Mouse (Mus musculus) activated CD4-positive, CD25-positive, alpha-beta regulatory T cell, adult 4 months (primary cell): ENCODE measurements around the gene Trim34b. TPM values are rescaled to one million over a fixed set of nuclear protein-coding genes. Genes with fewer than 3 reads are reported as not detected.
"Not testable (repeated sequence)": the region's sequence is repeated elsewhere in the genome, so short reads cannot be mapped to it uniquely, and the experiment has no call there.

Experiments used
- ATAC-seq: one replicate; pipeline ENCODE4 v1.8.0; 2017
- polyA plus RNA-seq, 2 experiments: library from polyadenylated mRNA; unstranded; fragments of 100-300 nt; shearing (Covaris generic); gene quantifications; one replicate each; pipeline ENCODE4 v1.2.1; 2017

Trim34b gene
- 1 to 10 TPM in 1 of 2 experiments, under 1 TPM in 1; 0.53 to 1.0 TPM for polyA plus RNA-seq

- ATAC-seq: not testable (repeated sequence)
Measured at GRCm38 (mm10) chr7:104329171-104329570, at the start of gene Trim34b. TSS of gene Trim34b (plus strand) at chr7:104329471.

GRCm38 (mm10) chr7:104287576-104288443 lies 41.5 kb upstream of the Trim34b start, which contains the start of gene Trim5:
TSS of gene Trim5 (minus strand) at chr7:104288094.
- ATAC-seq: peak; percentile 88

DNA sequence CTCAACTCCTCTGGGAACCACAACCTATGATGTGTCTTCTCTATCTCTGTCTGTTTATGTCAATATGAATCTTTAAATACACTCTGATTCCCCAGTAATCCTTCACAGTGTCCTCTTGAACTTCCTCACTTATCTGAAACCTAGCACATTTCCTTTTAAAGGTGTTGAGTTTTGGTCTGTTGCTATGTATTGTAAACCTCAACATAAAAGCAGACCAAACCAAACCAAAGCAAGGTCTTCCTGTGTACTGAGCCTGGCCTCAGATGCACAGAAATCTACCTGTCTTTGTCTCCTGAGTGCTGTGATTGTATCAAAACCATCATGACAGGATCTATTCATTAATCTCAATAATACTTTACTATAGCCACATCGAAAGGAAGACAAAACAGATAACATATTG lies 38.6 kb upstream of the Trim34b start:
- ATAC-seq: peak; percentile 26

GRCm38 (mm10) chr7:104291638-104292400 lies 37.5 kb upstream of the Trim34b start:
- peak; percentile 49 for ATAC-seq

DNA sequence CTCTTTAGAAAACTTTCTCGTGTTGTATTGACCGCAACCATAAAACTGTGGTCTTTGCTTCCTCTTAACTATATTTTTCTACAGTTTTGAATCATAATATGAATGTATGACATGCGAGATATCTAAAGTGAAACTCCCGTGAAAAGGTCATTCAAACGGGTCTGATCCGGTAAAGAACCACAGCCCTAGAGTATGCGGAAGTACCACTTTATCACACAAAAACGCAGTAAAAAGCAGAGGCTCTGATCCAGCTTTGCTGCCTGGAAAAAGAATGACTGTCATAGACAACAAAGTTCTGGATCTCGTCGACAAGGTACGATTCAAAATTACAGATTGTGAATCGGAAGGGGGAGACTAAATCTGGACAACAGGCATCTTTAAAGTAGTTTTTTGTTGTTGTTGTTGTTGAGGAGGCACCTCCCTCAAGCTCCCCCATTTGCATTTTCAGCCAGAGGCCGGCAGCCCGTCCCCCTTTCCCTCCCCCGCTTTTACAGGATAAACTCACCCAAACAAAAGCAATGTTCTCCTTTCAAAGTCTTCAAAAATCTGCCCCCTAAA lies 14.4 kb upstream of the Trim34b start:
- ATAC-seq: peak; percentile 62

GRCm38 (mm10) chr7:104315369-104316080 lies 13.7 kb upstream of the Trim34b start, which contains the start of gene Trim12a:
TSS of gene Trim12a (minus strand) at chr7:104315466.
- ATAC-seq: peak; percentile 95

DNA sequence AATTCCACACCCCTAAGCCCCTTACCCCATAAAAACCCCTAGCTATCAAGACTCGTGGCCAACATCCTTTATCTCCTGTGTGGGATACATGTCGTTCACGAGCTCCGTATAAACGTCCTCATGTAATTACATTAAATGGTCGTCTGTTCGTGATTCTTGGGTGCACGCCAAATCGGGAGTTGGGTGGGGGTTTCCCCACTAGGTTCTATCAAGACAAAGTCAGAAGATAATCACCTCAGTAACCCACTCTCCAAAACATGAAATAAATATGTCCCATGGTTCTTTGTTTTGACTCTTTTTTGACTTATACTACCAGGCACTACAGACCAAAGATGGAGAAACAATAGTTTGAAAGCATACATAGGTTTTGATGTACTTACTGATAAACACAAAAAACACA lies 7.2 kb upstream of the Trim34b start:
- peak; percentile 51 for ATAC-seq

- ATAC-seq: not testable (repeated sequence)
Measured at GRCm38 (mm10) chr7:104335547-104335946, 6.3 kb downstream of the Trim34b start.

DNA sequence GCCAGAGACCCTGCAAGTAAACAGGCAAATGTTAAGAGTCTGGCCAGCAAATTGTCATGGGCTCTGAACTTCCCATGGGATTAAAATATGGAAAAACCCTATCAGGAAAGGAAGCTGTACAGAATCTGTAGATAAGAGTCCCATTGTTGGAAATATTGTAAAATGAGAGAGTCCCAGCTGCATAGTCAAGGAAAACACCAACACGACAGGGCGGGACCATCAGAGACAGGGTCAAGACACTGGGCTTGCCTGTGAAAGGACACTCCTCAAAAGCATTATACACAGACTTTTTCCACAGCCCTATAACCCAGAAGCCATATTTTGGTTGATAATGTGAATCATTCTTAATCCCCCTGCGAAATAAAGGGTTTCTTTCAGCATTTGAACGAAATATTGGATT lies 11.5 kb downstream of the Trim34b start:
- not testable (repeated sequence) for ATAC-seq

GRCm38 (mm10) chr7:104348043-104348442 lies 18.8 kb downstream of the Trim34b start:
- not testable (repeated sequence) for ATAC-seq

DNA sequence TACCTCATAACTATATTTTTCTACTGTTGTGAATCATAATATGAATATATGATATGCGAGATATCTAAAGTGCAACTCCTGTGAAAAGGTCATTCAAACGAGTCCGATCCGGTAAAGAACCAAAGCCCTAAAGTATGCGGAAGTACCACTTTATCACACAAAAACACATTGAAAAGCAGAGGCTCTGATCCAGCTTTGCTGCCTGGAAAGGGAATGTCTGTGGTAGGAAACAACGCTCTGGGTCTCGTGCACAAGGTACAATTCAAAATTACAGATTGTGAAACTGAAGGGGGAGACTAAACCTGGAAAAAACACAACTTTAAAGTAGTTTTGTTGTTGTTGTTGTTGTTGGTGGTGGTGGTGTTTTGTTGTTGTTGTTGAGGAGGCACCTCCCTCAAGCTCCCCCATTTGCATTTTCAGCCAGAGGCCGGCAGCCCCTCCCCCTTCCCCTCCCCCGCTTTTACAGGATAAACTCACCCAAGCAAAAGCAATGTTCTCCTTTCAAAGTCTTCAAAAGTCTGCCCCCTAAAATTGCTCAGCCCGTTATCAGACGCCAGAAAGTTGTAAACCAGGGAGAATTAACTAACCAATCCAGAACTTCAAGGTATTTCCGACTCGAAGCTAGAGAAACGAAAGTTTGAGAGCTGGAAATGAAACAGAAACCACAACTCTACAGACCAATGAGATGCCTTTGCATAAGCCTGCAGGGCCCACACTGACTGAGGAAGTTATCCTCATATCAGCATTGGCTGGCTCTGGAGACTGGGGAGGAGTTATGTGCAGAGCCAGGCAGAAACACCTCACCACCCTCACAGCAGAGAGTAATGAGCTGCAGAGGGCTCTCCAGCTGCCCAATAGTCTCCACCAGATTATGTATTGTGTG lies 23.7 kb downstream of the Trim34b start, which contains the start of gene Trim12c:
Gene Trim12c, minus strand, starts transcription at position 646 of the 883 bp plus-strand sequence.
- ATAC-seq: peak; percentile 100

DNA sequence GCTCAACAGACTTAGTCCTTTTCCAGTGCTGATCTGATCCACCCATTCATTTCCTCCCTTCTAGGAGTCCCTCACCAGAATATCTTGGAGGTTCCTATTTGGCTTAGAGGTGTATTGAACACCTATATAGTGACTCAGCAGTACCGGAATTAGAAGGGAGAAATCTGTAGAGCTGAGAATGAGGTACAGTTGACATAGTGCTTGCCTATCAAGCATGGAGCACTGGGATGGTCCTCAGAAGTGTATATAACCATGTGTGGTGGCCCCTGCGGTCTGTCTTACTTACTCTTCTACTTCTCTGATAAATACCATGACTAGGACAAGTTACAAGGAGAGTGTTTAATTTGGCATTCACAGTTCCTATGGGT lies 24.3 kb downstream of the Trim34b start:
- ATAC-seq: no peak

- no peak for ATAC-seq
Measured at GRCm38 (mm10) chr7:104366339-104366738, 37.1 kb downstream of the Trim34b start.

DNA sequence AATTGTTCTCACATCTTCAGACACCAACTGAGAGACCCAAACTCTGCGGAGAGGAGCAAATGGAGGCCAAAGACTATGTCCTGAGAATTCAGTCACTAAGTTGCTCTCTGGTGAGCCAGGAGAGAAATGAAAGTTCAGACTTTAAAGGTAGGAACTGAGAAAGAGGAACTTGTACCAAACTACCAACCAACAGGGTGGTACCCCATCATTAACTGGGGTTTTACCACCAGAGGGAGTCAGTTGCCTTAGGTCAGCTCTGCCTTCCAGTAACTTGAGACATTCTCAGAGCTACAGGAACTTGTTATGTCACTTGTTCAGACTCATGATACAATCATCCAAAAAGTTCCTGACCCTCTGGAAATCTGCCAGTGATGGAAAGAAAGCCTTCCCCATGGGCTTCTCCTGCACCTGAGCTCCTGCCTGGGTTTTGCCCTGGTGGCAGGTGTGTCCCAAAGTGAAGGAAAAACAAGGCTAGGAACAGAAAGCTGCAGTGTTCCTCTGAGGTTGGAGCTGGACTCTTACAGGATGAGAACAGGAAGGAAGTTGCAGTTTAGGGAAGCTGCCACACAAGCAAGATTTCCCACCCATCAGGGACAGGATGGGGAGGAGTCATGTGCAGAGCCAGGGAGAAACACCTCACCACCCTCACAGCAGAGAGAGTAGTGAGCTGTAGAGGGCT lies 40.6 kb downstream of the Trim34b start, which contains the start of gene Trim30b:
Gene Trim30b, minus strand, starts transcription at position 149 of the 679 bp plus-strand sequence.
- peak; percentile 71 for ATAC-seq

Other genes starting within 250 kb of the Trim34b start
- not detected for gene Olfr645, start 244.0 kb upstream of the Trim34b start, polyA plus RNA-seq
- not detected for gene Olfr646, start 224.6 kb upstream of the Trim34b start, polyA plus RNA-seq
- gene Ubqln5, start 199.6 kb upstream of the Trim34b start, polyA plus RNA-seq: not detected
- gene Olfr643, start 192.1 kb upstream of the Trim34b start, polyA plus RNA-seq: not detected
- not detected for gene Ubqln3, start 186.2 kb upstream of the Trim34b start, polyA plus RNA-seq
- not detected for gene Ubqlnl, start 178.9 kb upstream of the Trim34b start, polyA plus RNA-seq
- gene Olfm5, start 164.6 kb upstream of the Trim34b start, polyA plus RNA-seq: not detected
- gene Olfr648, start 146.1 kb upstream of the Trim34b start, polyA plus RNA-seq: under 1 TPM; 0.28 to 0.47 TPM
- not detected for gene Olfr649, start 133.5 kb upstream of the Trim34b start, polyA plus RNA-seq
- 1 to 10 TPM in 1 of 2 experiments, not detected in 1; 1.8 TPM for gene Trim6, start 110.7 kb upstream of the Trim34b start, polyA plus RNA-seq
- gene Trim34a, start 85.0 kb upstream of the Trim34b start, polyA plus RNA-seq: 10 to 100 TPM; 48.2 to 67.3 TPM
- 10 to 100 TPM; 34.0 to 38.2 TPM for gene Trim5, start 41.4 kb upstream of the Trim34b start, polyA plus RNA-seq
- 100 to 1,000 TPM; 132 to 142 TPM for gene Trim12a, start 14.0 kb upstream of the Trim34b start, polyA plus RNA-seq
- 10 to 100 TPM; 16.2 to 20.3 TPM for gene Trim12c, start 23.9 kb downstream of the Trim34b start, polyA plus RNA-seq
- 1 to 10 TPM; 1.6 to 4.0 TPM for gene Trim30b, start 40.4 kb downstream of the Trim34b start, polyA plus RNA-seq
- 1 to 10 TPM; 1.1 to 1.7 TPM for gene Trim30c, start 71.4 kb downstream of the Trim34b start, polyA plus RNA-seq
- 10 to 100 TPM; 77.9 to 80.9 TPM for gene Trim30a, start 135.7 kb downstream of the Trim34b start, polyA plus RNA-seq
- 10 to 100 TPM; 27.0 to 33.5 TPM for gene Trim30d, start 178.4 kb downstream of the Trim34b start, polyA plus RNA-seq
- not detected for gene Olfr651, start 220.7 kb downstream of the Trim34b start, polyA plus RNA-seq
- under 1 TPM in 1 of 2 experiments, not detected in 1; 0.44 TPM for gene Olfr652, start 231.4 kb downstream of the Trim34b start, polyA plus RNA-seq
- not detected for gene Olfr653, start 247.8 kb downstream of the Trim34b start, polyA plus RNA-seq